26 mouse cellular contexts compared by ENCODE assay signal in the genomic region with DNA sequence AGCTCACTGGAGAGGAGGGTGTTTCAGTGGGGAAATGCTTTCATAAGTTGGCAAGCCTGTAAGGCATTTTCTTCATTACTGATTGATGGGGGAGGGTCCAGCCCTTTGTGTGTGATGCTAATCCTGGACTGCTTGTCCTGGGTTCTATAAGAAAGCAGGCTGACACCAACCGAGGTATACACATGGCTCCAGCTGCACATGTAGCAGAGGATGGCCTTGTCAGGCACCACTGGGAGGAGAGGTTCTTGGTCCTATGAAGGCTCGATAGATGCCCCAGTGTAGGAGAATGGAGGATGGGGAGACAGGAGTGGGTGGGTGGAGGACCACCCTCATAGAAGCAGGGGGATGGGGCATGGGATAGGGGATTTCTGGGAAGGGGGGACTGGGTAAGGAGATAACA.
A peak's percentile ranks its signal among the peaks of the same experiment; 100 is the strongest.
DNase-seq lines count a peak whose midpoint lies in the region; ATAC-seq and TF ChIP-seq lines count a peak whose summit lies in the region.
"Had no signal": no experiment of that assay in that cellular context is flagged by ENCODE, and none has a peak within 500 bp of the region (broad histone marks: within the 10 kb centered on the region; RNA-seq: fewer than 3 reads in every experiment).

No protein-coding gene starts in this region.

- no peaks in the 10 kb centered on the region for H3K27me3 ChIP-seq in hindbrain, embryonic 12.5 days
- H3K27me3 ChIP-seq in hindbrain, postnatal 0 days (ENCODE audit: insufficient read depth, low read length), result no peaks in the 10 kb centered on the region
- H3K27me3 ChIP-seq in forebrain, embryonic 13.5 days, result no peaks in the 10 kb centered on the region
- no peaks in the 10 kb centered on the region for H3K27me3 ChIP-seq in midbrain, embryonic 14.5 days (ENCODE audit: control insufficient read depth, insufficient read depth, low read length)

- H3K4me3 ChIP-seq in hindbrain, embryonic 12.5 days, result no peak overlapping the region
- H3K4me3 ChIP-seq in hindbrain, postnatal 0 days (ENCODE audit: low read length), result no peak overlapping the region
- H3K4me3 ChIP-seq in forebrain, embryonic 13.5 days, result no peak overlapping the region
- H3K4me3 ChIP-seq in midbrain, embryonic 14.5 days (replicated peaks; ENCODE audit: low read depth, low read length), result no peak overlapping the region
- H3K4me3 ChIP-seq: erythroblast, embryonic 14.5 days had no signal

- TF ChIP-seq CTCF in hindbrain, postnatal 0 days (IDR thresholded peaks at IDR 0.05; ENCODE audit: low read depth), result no peak
- TF ChIP-seq CTCF in brain, embryonic 14.5 days (IDR thresholded peaks at IDR 0.05; ENCODE audit: borderline replicate concordance, extremely low read depth, insufficient read depth, insufficient read length), result no peak

- no peak for DNase-seq in hindbrain, postnatal 0 days (ENCODE audit: low spot score)
- peak; percentile 62 for DNase-seq in brain, embryonic 14.5 days (ENCODE audit: low read depth)
- no peak for DNase-seq in midbrain, embryonic 14.5 days
- DNase-seq in right cerebral cortex, postnatal 25 days, result no peak
- DNase-seq in kidney, postnatal 4 days, result no peak
- DNase-seq: adrenal gland, postnatal 25 days; cerebellum, adult 2 months; cerebellum, postnatal 14 days; gastrocnemius, postnatal 25 days; heart, adult 18-20 months; heart, postnatal 36 days; kidney, adult 9 months; kidney, postnatal 10 days; liver; lung, adult 2 months; lung, postnatal 10 days; thymus, adult 2 months; thymus, postnatal 36 days had no signal

- no peak overlapping the region for H3K4me2 ChIP-seq in hindbrain, embryonic 12.5 days (replicated peaks)
- no peak overlapping the region for H3K4me2 ChIP-seq in hindbrain, postnatal 0 days (ENCODE audit: low read depth, low read length)
- H3K4me2 ChIP-seq in forebrain, embryonic 13.5 days, result no peak overlapping the region
- no peak overlapping the region for H3K4me2 ChIP-seq in midbrain, embryonic 14.5 days (ENCODE audit: low read length)
- H3K4me2 ChIP-seq: heart, embryonic 11.5 days had no signal

- TF ChIP-seq POLR2A in brain, embryonic 14.5 days (IDR thresholded peaks at IDR 0.05; ENCODE audit: borderline replicate concordance, extremely low read depth, insufficient read depth, insufficient read length, poor library complexity, severe bottlenecking), result no peak

- no peak overlapping the region for H3K9ac ChIP-seq in hindbrain, embryonic 12.5 days
- no peak overlapping the region for H3K9ac ChIP-seq in hindbrain, postnatal 0 days (replicated peaks; ENCODE audit: low read length)
- no peak overlapping the region for H3K9ac ChIP-seq in forebrain, embryonic 13.5 days
- H3K9ac ChIP-seq in midbrain, embryonic 14.5 days (replicated peaks; ENCODE audit: low read length), result no peak overlapping the region
- H3K9ac ChIP-seq: liver, embryonic 14.5 days had no signal

- WGBS in hindbrain, embryonic 12.5 days, result 46% methylated on average over 2 of the region's 2 CpGs
- WGBS in hindbrain, postnatal 0 days, result 37% methylated on average over 2 of the region's 2 CpGs
- 10% methylated on average over 2 of the region's 2 CpGs for WGBS in forebrain, embryonic 13.5 days
- WGBS in midbrain, embryonic 14.5 days, result 15% methylated on average over 2 of the region's 2 CpGs

- ATAC-seq in hindbrain, embryonic 12.5 days (ENCODE audit: low FRiP score), result peak; percentile 50; the same call in 1 of the 2 replicates
- no peak for ATAC-seq in hindbrain, postnatal 0 days
- peak; percentile 51; the same call in 1 of the 2 replicates for ATAC-seq in forebrain, embryonic 13.5 days
- 0 out of 2 replicates have a peak, but pooled peaks have one; percentile 31 for ATAC-seq in midbrain, embryonic 14.5 days (ENCODE audit: low FRiP score, low TSS enrichment)
- ATAC-seq: CD4-positive, CD25-positive, alpha-beta regulatory T cell, adult 4 months; intestine, embryonic 16.5 days had no signal

- H3K27ac ChIP-seq in hindbrain, embryonic 12.5 days, result no peak overlapping the region
- no peak overlapping the region for H3K27ac ChIP-seq in hindbrain, postnatal 0 days
- no peak overlapping the region for H3K27ac ChIP-seq in forebrain, embryonic 13.5 days
- no peak overlapping the region for H3K27ac ChIP-seq in midbrain, embryonic 14.5 days (replicated peaks; ENCODE audit: low read depth, low read length)
- H3K27ac ChIP-seq: liver, embryonic 14.5 days; macrophage had no signal

- no peaks in the 10 kb centered on the region for H3K9me3 ChIP-seq in hindbrain, embryonic 12.5 days (replicated peaks)
- H3K9me3 ChIP-seq in hindbrain, postnatal 0 days (ENCODE audit: low read length), result no peaks in the 10 kb centered on the region
- H3K9me3 ChIP-seq in forebrain, embryonic 13.5 days (replicated peaks), result no peaks in the 10 kb centered on the region
- H3K9me3 ChIP-seq in midbrain, embryonic 14.5 days (ENCODE audit: control insufficient read depth, low read length), result no peaks in the 10 kb centered on the region

- H3K4me1 ChIP-seq in hindbrain, embryonic 12.5 days, result no peaks in the 10 kb centered on the region
- H3K4me1 ChIP-seq in hindbrain, postnatal 0 days (ENCODE audit: insufficient read depth, low read length), result no peaks in the 10 kb centered on the region
- peaks cover 8% of the 10 kb centered on the region for H3K4me1 ChIP-seq in forebrain, embryonic 13.5 days
- peaks cover 6% of the 10 kb centered on the region for H3K4me1 ChIP-seq in midbrain, embryonic 14.5 days (ENCODE audit: control insufficient read depth, insufficient read depth, low read length)

- H3K36me3 ChIP-seq in hindbrain, embryonic 12.5 days, result no peaks in the 10 kb centered on the region
- H3K36me3 ChIP-seq in hindbrain, postnatal 0 days (ENCODE audit: insufficient read depth, low read length), result no peaks in the 10 kb centered on the region
- H3K36me3 ChIP-seq in forebrain, embryonic 13.5 days (ENCODE audit: poor library complexity, severe bottlenecking), result no peaks in the 10 kb centered on the region
- no peaks in the 10 kb centered on the region for H3K36me3 ChIP-seq in midbrain, embryonic 14.5 days (ENCODE audit: control insufficient read depth, insufficient read depth, low read length)
